Mouse (Mus musculus) kidney, adult 2 months (tissue): ENCODE measurements around the gene Cbr3. TPM values are rescaled to one million over a fixed set of nuclear protein-coding genes. Genes with fewer than 3 reads are reported as not detected.

Experiments used
- DNase-seq: peaks from one replicate; pipeline ENCODE4 v3.0.0; 2021
- H3K27ac ChIP-seq: fragments of 200-500 bp; 2 replicates; pipeline ENCODE4 v1.5.1; 2012; ENCODE audit warnings: low read depth, low read length, control low read depth, inconsistent platforms; ENCODE audit not compliant: insufficient read depth
- H3K27me3 ChIP-seq: fragments of 200-500 bp; replicated peaks from 2 replicates; pipeline ENCODE4 v1.6.1; 2012; ENCODE audit warnings: mild to moderate bottlenecking, moderate library complexity, low read length, inconsistent platforms; ENCODE audit not compliant: control insufficient read depth, insufficient read depth
- H3K36me3 ChIP-seq: fragments of 200-500 bp; 2 replicates; pipeline ENCODE4 v1.6.1; 2012; ENCODE audit warnings: mild to moderate bottlenecking, moderate library complexity, low read length, inconsistent platforms; ENCODE audit not compliant: control insufficient read depth, insufficient read depth
- H3K4me1 ChIP-seq: fragments of 200-500 bp; 2 replicates; pipeline ENCODE4 v1.6.1; 2011; ENCODE audit warnings: low read length; ENCODE audit not compliant: control insufficient read depth, insufficient read depth
- H3K4me3 ChIP-seq: fragments of 200-500 bp; 2 replicates; pipeline ENCODE4 v1.5.1; 2011; ENCODE audit warnings: mild to moderate bottlenecking, low read depth, low read length, control low read depth; ENCODE audit not compliant: insufficient read depth
- CTCF ChIP-seq: fragments of 200-500 bp; conservative IDR thresholded peaks from 2 replicates; pipeline ENCODE4 v1.5.1; 2011; ENCODE audit warnings: low read depth, mild to moderate bottlenecking, control low read depth, low read length, moderate library complexity, mixed read lengths; ENCODE audit not compliant: insufficient read depth, insufficient read length
- POLR2A ChIP-seq: fragments of 200-500 bp; IDR thresholded peaks from one replicate; pipeline ENCODE4 v1.6.1; 2011; ENCODE audit warnings: low read depth, low read length, control low read depth
- WGBS: fragments of 180-500 bp; shearing (Covaris S2); methylation state at CpG from one replicate; pipeline ENCODE4 v1.1.7; 2018; 5-methylcytosine and 5-hydroxymethylcytosine counted together
- polyA plus RNA-seq: library from polyadenylated mRNA; depleted of rRNA; stranded (reverse); fragments of >200 nt; gene quantifications from 2 replicates; pipeline ENCODE4 v1.2.3, GENCODE M21; 2012

Gene Cbr3
- polyA plus RNA-seq, 1 experiment, result 4.9 TPM

GRCm38 (mm10) chr16:93722476-93722875 lies 39.5 kb downstream of the Cbr3 start:
- no peaks in the 10 kb centered on the region for H3K4me1 ChIP-seq
- TF ChIP-seq POLR2A (no peak), CTCF (no peak)
- H3K36me3 ChIP-seq, result no peaks in the 10 kb centered on the region
- H3K4me3 ChIP-seq, result no peak overlapping the region
- WGBS, result 71% methylated on average over 2 of the region's 2 CpGs
- no peak for DNase-seq
- H3K27ac ChIP-seq, result no peak overlapping the region
- H3K27me3 ChIP-seq, result no peaks in the 10 kb centered on the region

GRCm38 (mm10) chr16:93725417-93726144 lies 42.6 kb downstream of the Cbr3 start:
- WGBS, result 69% methylated on average over 8 of the region's 8 CpGs
- H3K4me3 ChIP-seq, result no peak overlapping the region
- no peaks in the 10 kb centered on the region for H3K36me3 ChIP-seq
- TF ChIP-seq CTCF, result no peak
- TF ChIP-seq POLR2A, result no peak
- no peaks in the 10 kb centered on the region for H3K27me3 ChIP-seq
- no peak overlapping the region for H3K27ac ChIP-seq
- no peak for DNase-seq
- H3K4me1 ChIP-seq, result no peaks in the 10 kb centered on the region

- no peak overlapping the region for H3K27ac ChIP-seq
- TF ChIP-seq CTCF, result no peak
- no peak for TF ChIP-seq POLR2A
- DNase-seq, result no peak
Observed at GRCm38 (mm10) chr16:93726186-93726585, 43.2 kb downstream of the Cbr3 start.

GRCm38 (mm10) chr16:93728676-93729075 lies 45.7 kb downstream of the Cbr3 start:
- no peak overlapping the region for H3K4me3 ChIP-seq
- H3K36me3 ChIP-seq, result no peaks in the 10 kb centered on the region
- no peak for DNase-seq
- H3K27ac ChIP-seq, result no peak overlapping the region
- no peaks in the 10 kb centered on the region for H3K27me3 ChIP-seq
- no peak for TF ChIP-seq POLR2A
- no peak for TF ChIP-seq CTCF
- H3K4me1 ChIP-seq, result no peaks in the 10 kb centered on the region
- WGBS, result 60% methylated on average over 9 of the region's 9 CpGs

More at GRCm38 (mm10) chr16:93726186-93726585, 43.2 kb downstream of the Cbr3 start:
- no peaks in the 10 kb centered on the region for H3K27me3 ChIP-seq
- no peaks in the 10 kb centered on the region for H3K4me1 ChIP-seq
- H3K36me3 ChIP-seq, result no peaks in the 10 kb centered on the region
- H3K4me3 ChIP-seq, result no peak overlapping the region
- WGBS, result 90% methylated on average over 4 of the region's 4 CpGs

- DNase-seq, result no peak
- WGBS, result 80% methylated on average over 23 of the region's 23 CpGs
- TF ChIP-seq CTCF, result no peak
- no peak for TF ChIP-seq POLR2A
- Histone ChIP-seq H3K4me3 (no peak overlapping the region), H3K36me3 (no peaks in the 10 kb centered on the region), H3K4me1 (no peaks in the 10 kb centered on the region), H3K27ac (no peak overlapping the region), H3K27me3 (no peaks in the 10 kb centered on the region)
Observed at GRCm38 (mm10) chr16:93729801-93730721, 47.0 kb downstream of the Cbr3 start.

GRCm38 (mm10) chr16:93731310-93731709 lies 48.3 kb downstream of the Cbr3 start:
- no peaks in the 10 kb centered on the region for H3K4me1 ChIP-seq
- TF ChIP-seq CTCF, result no peak
- no peak for TF ChIP-seq POLR2A
- no peak for DNase-seq
- WGBS, result 92% methylated on average over 8 of the region's 8 CpGs
- no peak overlapping the region for H3K27ac ChIP-seq
- H3K27me3 ChIP-seq, result no peaks in the 10 kb centered on the region
- no peak overlapping the region for H3K4me3 ChIP-seq
- no peaks in the 10 kb centered on the region for H3K36me3 ChIP-seq
